Mouse (Mus musculus): ENCODE measurements around the gene Pdcd2. TPM values are rescaled to one million over a fixed set of nuclear protein-coding genes. Genes with fewer than 3 reads are reported as not detected.

The Pdcd2 gene
- total RNA-seq (2023) = 10 to 100 TPM; 22.8 to 25.4 TPM

GRCm38 (mm10) chr17:15526986-15527810, at the start of gene Pdcd2:
Pdcd2 (minus strand) TSS chr17:15527301.

GRCm38 (mm10) chr17:15564014-15564927, 37.2 kb upstream of the Pdcd2 start, which contains the start of gene Prdm9:
Prdm9 (minus strand) TSS chr17:15564354.

GRCm38 (mm10) chr17:15499656-15500394, 27.3 kb downstream of the Pdcd2 start, which contains the start of the genes Psmb1 and Tbp:
Psmb1 (minus strand) TSS chr17:15499751.
Tbp (plus strand) TSS chr17:15499888.

Other genes starting within 250 kb of the Pdcd2 start
- gene Dll1, start 150.4 kb downstream of the Pdcd2 start, total RNA-seq (2023) = 1 to 10 TPM in 1 of 2 experiments, under 1 TPM in 1; 0.26 to 1.5 TPM
- 10 to 100 TPM; 18.4 to 21.2 TPM for gene Fam120b, start 131.1 kb downstream of the Pdcd2 start, total RNA-seq (2023)
- gene Psmb1, start 27.6 kb downstream of the Pdcd2 start, total RNA-seq (2023) = 10 to 100 TPM; 96.6 to 97.9 TPM
- 10 to 100 TPM; 31.7 to 37.3 TPM for gene Tbp, start 27.4 kb downstream of the Pdcd2 start, total RNA-seq (2023)
- gene Prdm9, start 37.1 kb upstream of the Pdcd2 start, total RNA-seq (2023) = 10 to 100 TPM; 12.4 to 15.2 TPM
- 100 to 1,000 TPM in 1 of 2 experiments, 10 to 100 TPM in 1; 83.7 to 109 TPM for gene Chd1, start 177.7 kb upstream of the Pdcd2 start, total RNA-seq (2023)

All from monocyte, adult 59 days (primary cell).